Mouse (Mus musculus) lung, adult 2 months (tissue): ENCODE measurements at regions not wholly inside any gene's neighbourhood (a gene's known extent, or its start where the extent isn't known, plus 50 kb on each side); places are given as distances from the start of the nearest gene placed in this dataset.

Source experiments
- CTCF ChIP-seq: fragments of 200-500 bp; IDR thresholded peaks from 2 replicates; pipeline ENCODE4 v1.5.1; 2011; ENCODE audit warnings: mild to moderate bottlenecking, low read length, control low read depth; ENCODE audit not compliant: insufficient read depth
- POLR2A ChIP-seq: fragments of 200-500 bp; IDR thresholded peaks from 2 replicates; pipeline ENCODE4 v1.6.1; 2011; ENCODE audit warnings: low read depth, mild to moderate bottlenecking, control low read depth, low read length, borderline replicate concordance; ENCODE audit errors: extremely low read depth

GRCm38 (mm10) chr10:74789987-74790386, 177.0 kb upstream of the Gnaz start:
- TF ChIP-seq CTCF (no peak), POLR2A (no peak)
